Mouse (Mus musculus): ENCODE results near the gene Defb5. TPM values are rescaled to one million over a fixed set of nuclear protein-coding genes. Genes with fewer than 3 reads are reported as not detected.

Gene Defb5
- polyA plus RNA-seq, 1 experiment from 2014 or later: not detected

Other genes with a start within 250 kb of the Defb5 start
- gene Defb38, start 221.0 kb upstream of the Defb5 start, polyA plus RNA-seq (2014; fragmentation: Nextera tagmentation; extraction: Ambion mirVana): not detected in 2 replicates
- gene Defb39, start 182.8 kb upstream of the Defb5 start, polyA plus RNA-seq (2014; fragmentation: Nextera tagmentation; extraction: Ambion mirVana): not detected in 2 replicates
- not detected in 2 replicates for gene Defb12, start 132.7 kb upstream of the Defb5 start, polyA plus RNA-seq (2014; fragmentation: Nextera tagmentation; extraction: Ambion mirVana)
- not detected in 2 replicates for gene Defb34, start 123.8 kb upstream of the Defb5 start, polyA plus RNA-seq (2014; fragmentation: Nextera tagmentation; extraction: Ambion mirVana)
- not detected in 2 replicates for gene Gm45826, start 106.8 kb upstream of the Defb5 start, polyA plus RNA-seq (2014; fragmentation: Nextera tagmentation; extraction: Ambion mirVana)
- gene Defb14, start 53.2 kb upstream of the Defb5 start, polyA plus RNA-seq (2014; fragmentation: Nextera tagmentation; extraction: Ambion mirVana): not detected in 2 replicates
- gene Defb4, start 48.9 kb upstream of the Defb5 start, polyA plus RNA-seq (2014; fragmentation: Nextera tagmentation; extraction: Ambion mirVana): not detected in 2 replicates
- gene Defb6, start 22.1 kb upstream of the Defb5 start, polyA plus RNA-seq (2014; fragmentation: Nextera tagmentation; extraction: Ambion mirVana): not detected in 2 replicates
- not detected in 2 replicates for gene Defb46, start 7.7 kb upstream of the Defb5 start, polyA plus RNA-seq (2014; fragmentation: Nextera tagmentation; extraction: Ambion mirVana)
- gene Defb3, start 45.8 kb downstream of the Defb5 start, polyA plus RNA-seq (2014; fragmentation: Nextera tagmentation; extraction: Ambion mirVana): not detected in 2 replicates
- not detected in 2 replicates for gene Defb8, start 200.0 kb downstream of the Defb5 start, polyA plus RNA-seq (2014; fragmentation: Nextera tagmentation; extraction: Ambion mirVana)
- gene Defb7, start 247.5 kb downstream of the Defb5 start, polyA plus RNA-seq (2014; fragmentation: Nextera tagmentation; extraction: Ambion mirVana): not detected in 2 replicates

Data from hindbrain, embryonic 11.5 days (tissue).